Mouse (Mus musculus) natural killer cell, adult 2 months (primary cell): ENCODE data around the gene Gbx1.

ENCODE experiments used
- DNase-seq, 2 experiments: peaks; one replicate each; pipeline ENCODE4 v3.0.0; 2022; ENCODE audit warnings: low spot score in 2 of 2

Gene Gbx1

DNA sequence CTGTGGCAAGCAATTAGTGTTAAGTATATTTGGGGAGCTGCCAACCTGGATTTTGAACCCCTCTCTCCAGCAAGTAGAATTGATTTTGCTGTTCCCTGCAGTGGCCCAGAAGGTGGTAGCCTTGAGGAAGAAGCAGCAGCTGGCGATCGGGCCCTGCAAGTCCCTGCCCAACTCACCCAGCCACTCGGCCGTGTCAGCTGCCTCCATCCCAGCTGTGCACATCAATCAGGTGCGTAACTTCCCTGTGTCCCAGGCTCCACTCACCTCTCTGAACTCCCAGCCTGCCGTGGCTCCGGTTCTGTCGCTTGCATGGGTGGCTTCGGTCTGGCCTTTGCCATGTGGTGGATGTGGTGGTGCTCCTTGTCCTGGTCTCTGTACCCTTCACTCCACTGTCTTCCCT is 49.1 kb downstream of the Gbx1 start:
- DNase-seq: no peak

GRCm38 (mm10) chr5:24475476-24476241 is 51.3 kb downstream of the Gbx1 start:
- DNase-seq: no peak

DNA sequence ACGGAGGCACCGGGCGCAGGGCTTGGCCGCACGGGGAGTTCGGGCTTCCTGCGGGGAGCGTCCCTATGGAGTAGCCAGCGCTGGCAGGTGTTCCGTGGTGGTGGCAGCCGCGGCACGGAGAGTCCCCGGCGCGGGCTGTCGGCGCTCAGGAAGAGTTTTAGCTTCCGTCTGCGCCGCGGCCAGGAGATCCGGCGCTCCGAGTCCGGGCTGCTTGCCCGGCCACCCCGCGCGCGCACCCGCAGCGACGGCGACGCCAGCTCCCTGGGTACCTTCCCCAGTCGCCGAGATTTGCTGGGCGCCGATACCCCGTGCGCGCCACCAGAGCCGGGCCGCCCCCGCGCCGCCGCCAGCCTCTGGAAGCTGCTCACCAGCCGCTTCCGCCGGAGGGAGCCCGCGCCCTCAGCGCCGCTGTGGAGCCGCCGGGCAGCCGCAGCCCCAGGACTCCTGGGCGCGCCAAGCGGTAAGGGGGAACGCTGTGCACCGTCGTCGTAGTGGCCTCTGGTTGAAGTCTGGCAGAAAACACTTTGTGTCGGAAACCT is 52.2 kb downstream of the Gbx1 start:
- no peak for DNase-seq

GRCm38 (mm10) chr5:24474025-24474722 is 52.8 kb downstream of the Gbx1 start:
- no peak for DNase-seq

DNA sequence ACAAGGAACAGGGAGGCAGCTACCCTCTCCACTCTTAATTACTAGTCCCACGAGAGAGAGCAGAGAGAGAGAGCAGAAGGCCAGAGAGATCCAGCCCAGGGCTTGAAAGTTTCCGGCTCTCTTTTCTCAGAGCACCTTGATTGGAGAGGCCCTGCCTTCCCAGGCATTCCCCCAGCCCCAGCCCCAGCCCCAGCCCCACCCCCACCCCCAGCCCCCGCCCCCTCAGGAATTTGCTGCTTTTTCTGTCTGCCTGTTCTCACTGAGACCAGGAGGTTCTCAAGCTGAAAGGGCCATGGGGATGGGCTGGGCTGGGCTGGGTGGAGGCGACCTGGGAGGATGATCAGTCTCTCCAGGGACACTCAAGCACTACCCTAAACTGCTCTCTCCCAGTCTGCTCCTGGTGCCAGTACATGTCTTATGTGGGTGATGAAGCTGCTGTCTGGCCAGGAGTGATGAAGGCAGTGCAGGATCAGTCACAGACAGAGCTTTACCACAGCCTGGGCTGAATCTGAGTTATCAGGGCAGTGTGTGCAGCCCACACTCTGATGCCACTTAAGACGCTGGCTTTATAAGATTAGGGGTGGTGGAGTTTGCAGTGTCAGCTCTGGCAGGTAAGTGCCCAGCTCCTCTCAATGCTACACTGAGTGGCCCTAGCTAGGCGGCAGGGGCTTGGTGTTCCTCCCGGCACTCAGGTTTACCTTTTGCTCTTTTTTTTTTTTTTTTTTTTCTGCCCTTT is 54.0 kb downstream of the Gbx1 start:
- DNase-seq: no peak

- DNase-seq: peak; percentile 52 to 73
These were observed 56.4 kb downstream of the Gbx1 start for GRCm38 (mm10) chr5:24470600-24470999.

- DNase-seq: no peak
These were observed 60.2 kb downstream of the Gbx1 start for GRCm38 (mm10) chr5:24466762-24467161.

- no peak for DNase-seq
These were observed 71.4 kb downstream of the Gbx1 start for GRCm38 (mm10) chr5:24455613-24456012.

- no peak for DNase-seq
These were observed 71.9 kb downstream of the Gbx1 start for GRCm38 (mm10) chr5:24455076-24455475.

- DNase-seq: no peak
These were observed 73.1 kb downstream of the Gbx1 start for GRCm38 (mm10) chr5:24453985-24454303.

- no peak for DNase-seq
These were observed 73.6 kb downstream of the Gbx1 start for GRCm38 (mm10) chr5:24453283-24453984.
